Mouse (Mus musculus) kidney, postnatal 4 days (tissue): Measurements from ENCODE around the gene Vmn1r168.
"Not testable (repeated sequence)": the region's sequence is repeated elsewhere in the genome, so short reads cannot be mapped to it uniquely, and the experiment has no call there.

Experiments
- DNase-seq, 2 experiments: peaks; one replicate each; pipeline ENCODE4 v3.0.0; 2021; ENCODE audit warnings: mixed read lengths in 2 of 2

Gene Vmn1r168

GRCm38 (mm10) chr7:23539432-23539831, at the start of gene Vmn1r168:
TSS of gene Vmn1r168 (plus strand) at chr7:23539732.
- DNase-seq: not testable (repeated sequence)

GRCm38 (mm10) chr7:23507106-23507505, 32.4 kb upstream of the Vmn1r168 start, which contains the start of gene Vmn1r167:
TSS of gene Vmn1r167 (minus strand) at chr7:23507206.
- not testable (repeated sequence) for DNase-seq

- not testable (repeated sequence) for DNase-seq
Measured at GRCm38 (mm10) chr7:23575226-23575625, 35.7 kb downstream of the Vmn1r168 start, which contains the start of gene Vmn1r169. TSS of gene Vmn1r169 (plus strand) at chr7:23575526.
